Mouse (Mus musculus) forelimb bud, embryonic 11.5 days (tissue): ENCODE results near the gene Grm3.
A peak's percentile ranks its signal among the peaks of the same experiment; 100 is the strongest.

ENCODE experiments used
- DNase-seq: peaks from one replicate; pipeline ENCODE4 v3.0.0-alpha.2; 2012; ENCODE audit warnings: low read depth, low spot score

Grm3 gene

GRCm38 (mm10) chr5:9724956-9725600 is at the start of gene Grm3:
Gene Grm3 (minus strand): TSS chr5:9725170.
- no peak for DNase-seq

- no peak for DNase-seq
Observed at GRCm38 (mm10) chr5:9755751-9756150, 30.8 kb upstream of the Grm3 start.

GRCm38 (mm10) chr5:9748184-9748583 is 23.2 kb upstream of the Grm3 start:
- no peak for DNase-seq

GRCm38 (mm10) chr5:9744120-9744519 is 19.1 kb upstream of the Grm3 start:
- no peak for DNase-seq

GRCm38 (mm10) chr5:9725601-9726268 is 765 bp upstream of the Grm3 start:
- DNase-seq: peak; percentile 63

- no peak for DNase-seq
Observed at GRCm38 (mm10) chr5:9724287-9724955, 549 bp downstream of the Grm3 start.

GRCm38 (mm10) chr5:9721136-9721535 is 3.8 kb downstream of the Grm3 start:
- DNase-seq: no peak

GRCm38 (mm10) chr5:9716295-9716694 is 8.7 kb downstream of the Grm3 start:
- no peak for DNase-seq

- DNase-seq: no peak
Observed at GRCm38 (mm10) chr5:9707096-9707495, 17.9 kb downstream of the Grm3 start.

GRCm38 (mm10) chr5:9703385-9704009 is 21.5 kb downstream of the Grm3 start:
- DNase-seq: no peak

- no peak for DNase-seq
Observed at GRCm38 (mm10) chr5:9702656-9703384, 22.1 kb downstream of the Grm3 start.

- no peak for DNase-seq
Observed at GRCm38 (mm10) chr5:9692333-9692732, 32.6 kb downstream of the Grm3 start.

GRCm38 (mm10) chr5:9690599-9691242 is 34.2 kb downstream of the Grm3 start:
- no peak for DNase-seq

- no peak for DNase-seq
Observed at GRCm38 (mm10) chr5:9690192-9690591, 34.8 kb downstream of the Grm3 start.

- no peak for DNase-seq
Observed at GRCm38 (mm10) chr5:9683204-9683603, 41.8 kb downstream of the Grm3 start.

GRCm38 (mm10) chr5:9669002-9669401 is 56.0 kb downstream of the Grm3 start:
- no peak for DNase-seq

- DNase-seq: no peak
Observed at GRCm38 (mm10) chr5:9663416-9663815, 61.6 kb downstream of the Grm3 start.

GRCm38 (mm10) chr5:9661870-9662589 is 62.9 kb downstream of the Grm3 start:
- DNase-seq: no peak

- DNase-seq: no peak
Observed at GRCm38 (mm10) chr5:9638612-9639011, 86.4 kb downstream of the Grm3 start.

GRCm38 (mm10) chr5:9627220-9627619 is 97.8 kb downstream of the Grm3 start:
- no peak for DNase-seq

GRCm38 (mm10) chr5:9624396-9624795 is 100.6 kb downstream of the Grm3 start:
- DNase-seq: no peak
